Mouse (Mus musculus) hindbrain, embryonic 14.5 days (tissue): ENCODE results near the gene Rnf213. TPM values are rescaled to one million over a fixed set of nuclear protein-coding genes. Genes with fewer than 3 reads are reported as not detected.

Source experiments
- ATAC-seq: fragments of 200-750 bp; cut with Nextera tagmentation; 2 replicates; pipeline ENCODE4 v1.8.0; 2017; ENCODE audit warnings: moderate number of reproducible peaks, mild to moderate bottlenecking, moderate TSS enrichment, moderate library complexity; ENCODE audit not compliant: low FRiP score
- DNase-seq: peaks from one replicate; pipeline ENCODE4 v3.0.0-alpha.2; 2015; ENCODE audit warnings: low spot score
- H3K27ac ChIP-seq: fragments of 300-500 bp; sonication (generic); 2 replicates; pipeline ENCODE4 v1.5.1; 2014; ENCODE audit warnings: mild to moderate bottlenecking, moderate library complexity
- H3K27me3 ChIP-seq: fragments of 300-500 bp; sonication (generic); 2 replicates; pipeline ENCODE4 v1.6.1; 2014; ENCODE audit warnings: mild to moderate bottlenecking, low read length, mixed read lengths; ENCODE audit not compliant: control insufficient read depth, insufficient read depth
- H3K36me3 ChIP-seq: fragments of 300-500 bp; sonication (generic); replicated peaks from 2 replicates; pipeline ENCODE4 v1.6.1; 2014; ENCODE audit not compliant: control insufficient read depth, insufficient read depth
- H3K4me1 ChIP-seq: fragments of 300-500 bp; sonication (generic); replicated peaks from 2 replicates; pipeline ENCODE4 v1.6.1; 2014; ENCODE audit warnings: antibody characterized with exemption, low read length, mixed read lengths; ENCODE audit not compliant: control insufficient read depth, insufficient read depth
- H3K4me2 ChIP-seq: fragments of 300-500 bp; sonication (generic); replicated peaks from 2 replicates; pipeline ENCODE4 v1.6.1; 2014; ENCODE audit warnings: mild to moderate bottlenecking, moderate library complexity
- H3K4me3 ChIP-seq: fragments of 300-500 bp; sonication (generic); replicated peaks from 2 replicates; pipeline ENCODE4 v1.5.1; 2014; ENCODE audit warnings: mild to moderate bottlenecking, low read length
- H3K9ac ChIP-seq: fragments of 300-500 bp; sonication (generic); 2 replicates; pipeline ENCODE4 v1.6.1; 2014
- H3K9me3 ChIP-seq: fragments of 300-500 bp; sonication (generic); 2 replicates; pipeline ENCODE4 v1.6.1; 2016; ENCODE audit warnings: low read length; ENCODE audit not compliant: control insufficient read depth
- WGBS: fragments of 180-500 bp; shearing (Covaris S2); extraction: QIAGEN DNeasy Blood & Tissue Kit; methylation state at CpG from one replicate; pipeline ENCODE4 v1.1.7; 2014; 5-methylcytosine and 5-hydroxymethylcytosine counted together
- polyA plus RNA-seq: library from polyadenylated mRNA; unstranded; fragments of >200 nt; fragmentation: Nextera tagmentation; extraction: Ambion mirVana; gene quantifications from 2 replicates; pipeline ENCODE4 v1.2.1, GENCODE M21; 2014

The Rnf213 gene
- polyA plus RNA-seq, 1 experiment from 2014 or later = 2.2 TPM

GRCm38 (mm10) chr11:119362769-119363533 lies 29.9 kb upstream of the Rnf213 start:
- no peak overlapping the region for H3K9ac ChIP-seq
- 0 out of 2 replicates have a peak overlapping the region, but pooled peaks have one; percentile 4 for H3K4me3 ChIP-seq
- no peaks in the 10 kb centered on the region for H3K9me3 ChIP-seq
- H3K36me3 ChIP-seq = no peaks in the 10 kb centered on the region; the same call in 1 of the 2 replicates
- no peak overlapping the region for H3K27ac ChIP-seq
- 31% methylated on average over 11 of the region's 11 CpGs for WGBS
- H3K27me3 ChIP-seq = no peaks in the 10 kb centered on the region
- H3K4me2 ChIP-seq = peak overlapping the region; percentile 36
- H3K4me1 ChIP-seq = no peaks in the 10 kb centered on the region; the same call in 1 of the 2 replicates
- DNase-seq (no peak), ATAC-seq (peak; percentile 27; the same call in 1 of the 2 replicates)

GRCm38 (mm10) chr11:119363534-119364145 lies 29.3 kb upstream of the Rnf213 start:
- no peaks in the 10 kb centered on the region; the same call in 1 of the 2 replicates for H3K4me1 ChIP-seq
- H3K9ac ChIP-seq = no peak overlapping the region

GRCm38 (mm10) chr11:119375425-119375824 lies 17.5 kb upstream of the Rnf213 start:
- WGBS = 86% methylated on average over 6 of the region's 6 CpGs

More at GRCm38 (mm10) chr11:119363534-119364145, 29.3 kb upstream of the Rnf213 start:
- Histone ChIP-seq H3K36me3 (no peaks in the 10 kb centered on the region; the same call in 1 of the 2 replicates), H3K27ac (no peak overlapping the region), H3K4me3 (0 out of 2 replicates have a peak overlapping the region, but pooled peaks have one; percentile 4), H3K4me2 (peak overlapping the region; percentile 36), H3K9me3 (no peaks in the 10 kb centered on the region), H3K27me3 (no peaks in the 10 kb centered on the region)
- WGBS = 28% methylated on average over 11 of the region's 11 CpGs
- ATAC-seq (peak; percentile 85; the same call in 1 of the 2 replicates), DNase-seq (peak; percentile 80)

GRCm38 (mm10) chr11:119377326-119377725 lies 15.6 kb upstream of the Rnf213 start:
- H3K4me2 ChIP-seq = no peak overlapping the region
- no peaks in the 10 kb centered on the region for H3K27me3 ChIP-seq
- no peaks in the 10 kb centered on the region for H3K9me3 ChIP-seq
- ATAC-seq (no peak), DNase-seq (no peak)
- H3K36me3 ChIP-seq = no peaks in the 10 kb centered on the region
- no peaks in the 10 kb centered on the region for H3K4me1 ChIP-seq
- 96% methylated on average over 11 of the region's 11 CpGs for WGBS
- no peak overlapping the region for H3K9ac ChIP-seq
- no peak overlapping the region for H3K27ac ChIP-seq
- no peak overlapping the region for H3K4me3 ChIP-seq

More at GRCm38 (mm10) chr11:119375425-119375824, 17.5 kb upstream of the Rnf213 start:
- H3K27me3 ChIP-seq = no peaks in the 10 kb centered on the region
- H3K4me1 ChIP-seq = no peaks in the 10 kb centered on the region
- H3K4me2 ChIP-seq = no peak overlapping the region
- no peak for DNase-seq
- H3K4me3 ChIP-seq = no peak overlapping the region
- H3K9me3 ChIP-seq = no peaks in the 10 kb centered on the region
- no peak overlapping the region for H3K9ac ChIP-seq
- H3K27ac ChIP-seq = no peak overlapping the region
- ATAC-seq = no peak
- no peaks in the 10 kb centered on the region for H3K36me3 ChIP-seq

GRCm38 (mm10) chr11:119378551-119378950 lies 14.3 kb upstream of the Rnf213 start:
- ATAC-seq (no peak), DNase-seq (no peak)
- no peaks in the 10 kb centered on the region for H3K9me3 ChIP-seq
- H3K27ac ChIP-seq = no peak overlapping the region
- 97% methylated on average over 1 of the region's 1 CpGs for WGBS
- no peak overlapping the region for H3K4me3 ChIP-seq
- no peaks in the 10 kb centered on the region for H3K36me3 ChIP-seq
- H3K27me3 ChIP-seq = no peaks in the 10 kb centered on the region
- no peaks in the 10 kb centered on the region for H3K4me1 ChIP-seq
- H3K4me2 ChIP-seq = no peak overlapping the region
- H3K9ac ChIP-seq = no peak overlapping the region

GRCm38 (mm10) chr11:119381631-119382337 lies 11.1 kb upstream of the Rnf213 start:
- H3K4me3 ChIP-seq = no peak overlapping the region
- no peaks in the 10 kb centered on the region for H3K9me3 ChIP-seq
- 91% methylated on average over 9 of the region's 9 CpGs for WGBS
- no peaks in the 10 kb centered on the region for H3K27me3 ChIP-seq
- H3K27ac ChIP-seq = no peak overlapping the region
- no peaks in the 10 kb centered on the region for H3K4me1 ChIP-seq
- DNase-seq (no peak), ATAC-seq (no peak)
- H3K9ac ChIP-seq = no peak overlapping the region
- H3K4me2 ChIP-seq = no peak overlapping the region
- H3K36me3 ChIP-seq = no peaks in the 10 kb centered on the region

GRCm38 (mm10) chr11:119382338-119382850 lies 10.5 kb upstream of the Rnf213 start:
- H3K4me2 ChIP-seq = no peak overlapping the region
- no peak overlapping the region for H3K27ac ChIP-seq
- DNase-seq = no peak
- no peak for ATAC-seq
- H3K36me3 ChIP-seq = no peaks in the 10 kb centered on the region
- H3K9ac ChIP-seq = no peak overlapping the region
- no peaks in the 10 kb centered on the region for H3K4me1 ChIP-seq
- 82% methylated on average over 6 of the region's 6 CpGs for WGBS
- H3K4me3 ChIP-seq = no peak overlapping the region
- no peaks in the 10 kb centered on the region for H3K27me3 ChIP-seq
- H3K9me3 ChIP-seq = no peaks in the 10 kb centered on the region

- Histone ChIP-seq H3K36me3 (no peaks in the 10 kb centered on the region), H3K9me3 (no peaks in the 10 kb centered on the region), H3K27ac (no peak overlapping the region), H3K4me1 (peaks cover 6% of the 10 kb centered on the region; the same call in 1 of the 2 replicates), H3K4me2 (no peak overlapping the region), H3K27me3 (peaks cover 22% of the 10 kb centered on the region), H3K4me3 (no peak overlapping the region), H3K9ac (no peak overlapping the region)
- DNase-seq (no peak), ATAC-seq (no peak)
- 81% methylated on average over 4 of the region's 4 CpGs for WGBS
Observed at GRCm38 (mm10) chr11:119384904-119385303, 8.0 kb upstream of the Rnf213 start.

GRCm38 (mm10) chr11:119386306-119386705 lies 6.6 kb upstream of the Rnf213 start:
- Histone ChIP-seq H3K4me2 (no peak overlapping the region), H3K9me3 (no peaks in the 10 kb centered on the region), H3K36me3 (no peaks in the 10 kb centered on the region), H3K4me1 (peaks cover 9% of the 10 kb centered on the region; the same call in 1 of the 2 replicates), H3K9ac (no peak overlapping the region), H3K27ac (no peak overlapping the region), H3K4me3 (no peak overlapping the region), H3K27me3 (peaks cover 36% of the 10 kb centered on the region)
- ATAC-seq (no peak), DNase-seq (no peak)
- 96% methylated on average over 5 of the region's 5 CpGs for WGBS
